Mouse (Mus musculus): Measurements from ENCODE around the gene Rnh1. TPM values are rescaled to one million over a fixed set of nuclear protein-coding genes. Genes with fewer than 3 reads are reported as not detected.

Gene Rnh1
- polyA plus RNA-seq, 1 experiment from 2014 or later, result 44.0 TPM

GRCm38 (mm10) chr7:141196619-141197282 lies 24.1 kb upstream of the Rnh1 start:
- WGBS, result 94% methylated on average over 8 of the region's 8 CpGs
- Histone ChIP-seq H3K27ac (replicated peaks) (no peak overlapping the region), H3K4me1 (peaks cover 30% of the 10 kb centered on the region), H3K9ac (replicated peaks) (no peak overlapping the region), H3K4me3 (no peak overlapping the region), H3K27me3 (no peaks in the 10 kb centered on the region), H3K4me2 (replicated peaks) (no peak overlapping the region), H3K36me3 (0 out of 2 replicates have a peak, but pooled peaks cover 4% of the 10 kb centered on the region), H3K9me3 (no peaks in the 10 kb centered on the region)
- ATAC-seq (replicated peaks), result no peak

GRCm38 (mm10) chr7:141195754-141196153 lies 23.1 kb upstream of the Rnh1 start:
- ATAC-seq (replicated peaks), result no peak
- 94% methylated on average over 2 of the region's 2 CpGs for WGBS
- peak overlapping the region; percentile 100; the same call in 1 of the 2 replicates for H3K4me2 ChIP-seq (replicated peaks)
- peaks cover 31% of the 10 kb centered on the region for H3K4me1 ChIP-seq
- H3K4me3 ChIP-seq, result no peak overlapping the region; the same call in 1 of the 2 replicates
- peaks cover 13% of the 10 kb centered on the region for H3K36me3 ChIP-seq
- H3K27ac ChIP-seq (replicated peaks), result no peak overlapping the region
- peak overlapping the region; percentile 48; the same call in 1 of the 2 replicates for H3K9ac ChIP-seq (replicated peaks)
- no peaks in the 10 kb centered on the region for H3K9me3 ChIP-seq
- no peaks in the 10 kb centered on the region for H3K27me3 ChIP-seq

DNA sequence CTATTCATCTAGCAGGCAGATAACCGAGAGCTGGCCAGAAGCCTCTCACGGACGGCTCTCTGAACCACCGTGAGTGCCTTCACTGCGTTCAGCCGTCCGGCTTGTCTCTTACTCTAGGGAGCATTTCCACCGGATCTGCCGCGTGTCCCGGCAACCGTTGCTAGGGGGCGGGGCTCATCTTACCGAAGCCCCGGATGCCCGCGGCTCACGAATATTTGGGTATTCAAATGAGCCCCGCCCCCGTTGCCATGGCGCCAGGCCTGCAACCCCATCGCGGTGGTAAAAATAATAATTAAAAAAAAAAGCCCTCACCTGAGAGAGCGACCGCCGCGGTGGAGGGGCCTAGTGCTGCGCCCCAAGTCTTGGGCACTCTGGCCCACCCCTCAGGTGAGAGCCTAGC lies 22.2 kb upstream of the Rnh1 start:
- Histone ChIP-seq H3K36me3 (peaks cover 22% of the 10 kb centered on the region), H3K27ac (replicated peaks) (peak overlapping the region; percentile 84), H3K9ac (replicated peaks) (peak overlapping the region; percentile 54), H3K9me3 (no peaks in the 10 kb centered on the region), H3K4me3 (peak overlapping the region; percentile 97), H3K4me1 (peaks cover 31% of the 10 kb centered on the region), H3K27me3 (no peaks in the 10 kb centered on the region), H3K4me2 (replicated peaks) (peak overlapping the region; percentile 100)
- peak; percentile 39 for ATAC-seq (replicated peaks)
- WGBS, result under 1% methylated on average over 28 of the region's 28 CpGs

DNA sequence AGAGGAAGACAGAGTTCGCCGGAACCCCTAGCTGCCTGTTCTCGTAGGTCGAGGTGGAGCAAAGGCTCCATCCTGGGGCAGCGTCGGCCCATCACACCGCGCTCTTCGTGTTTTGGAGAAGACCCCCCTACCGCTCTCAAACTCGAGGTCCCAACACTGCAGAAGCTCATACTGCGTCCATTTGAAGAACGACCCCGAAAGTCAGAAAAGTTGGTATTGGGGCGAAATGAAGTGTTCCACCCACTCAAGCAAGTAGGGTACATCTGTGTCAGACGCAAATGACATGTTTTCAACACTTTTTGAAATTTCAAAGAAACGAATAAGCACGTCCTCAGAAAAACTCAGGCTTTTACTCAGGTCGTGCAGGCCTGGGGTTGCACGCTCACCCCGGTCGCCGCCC lies 21.8 kb upstream of the Rnh1 start:
- H3K36me3 ChIP-seq, result peaks cover 26% of the 10 kb centered on the region
- H3K4me2 ChIP-seq (replicated peaks), result peak overlapping the region; percentile 100
- WGBS, result under 1% methylated on average over 23 of the region's 23 CpGs
- no peak for ATAC-seq (replicated peaks)
- H3K27ac ChIP-seq (replicated peaks), result peak overlapping the region; percentile 84
- H3K9ac ChIP-seq (replicated peaks), result peak overlapping the region; percentile 54
- H3K4me1 ChIP-seq, result peaks cover 31% of the 10 kb centered on the region
- no peaks in the 10 kb centered on the region for H3K27me3 ChIP-seq
- H3K9me3 ChIP-seq, result no peaks in the 10 kb centered on the region
- H3K4me3 ChIP-seq, result peak overlapping the region; percentile 97

GRCm38 (mm10) chr7:141193948-141194347 lies 21.3 kb upstream of the Rnh1 start, which contains the start of the genes Hras and Lrrc56:
Gene Hras, minus strand, starts transcription at chr7:141194005.
Gene Lrrc56, plus strand, starts transcription at chr7:141194157.
- Histone ChIP-seq H3K9ac (replicated peaks) (peak within 1 kb of the TSS; percentile 84), H3K36me3 (peaks cover 29% of the 10 kb centered on the region), H3K4me2 (replicated peaks) (peak within 1 kb of the TSS; percentile 100), H3K27ac (replicated peaks) (peak within 1 kb of the TSS; percentile 84), H3K27me3 (no peaks in the 10 kb centered on the region), H3K4me1 (peaks cover 31% of the 10 kb centered on the region), H3K9me3 (no peaks in the 10 kb centered on the region), H3K4me3 (peak within 1 kb of the TSS; percentile 97)
- peak; percentile 94 for ATAC-seq (replicated peaks)
- WGBS, result under 1% methylated on average over 26 of the region's 39 CpGs

- peak overlapping the region; percentile 97 for H3K4me2 ChIP-seq (replicated peaks)
- H3K9me3 ChIP-seq, result no peaks in the 10 kb centered on the region
- peak overlapping the region; percentile 97 for H3K4me3 ChIP-seq
- no peaks in the 10 kb centered on the region for H3K27me3 ChIP-seq
- H3K9ac ChIP-seq (replicated peaks), result peak overlapping the region; percentile 84
- peak overlapping the region; percentile 77 for H3K27ac ChIP-seq (replicated peaks)
- WGBS, result under 1% methylated on average over 40 of the region's 43 CpGs
- ATAC-seq (replicated peaks), result no peak; the same call in none of the 2 replicates
- H3K4me1 ChIP-seq, result peaks cover 31% of the 10 kb centered on the region
- H3K36me3 ChIP-seq, result peaks cover 29% of the 10 kb centered on the region
Measured at GRCm38 (mm10) chr7:141193348-141193856, 20.7 kb upstream of the Rnh1 start.

DNA sequence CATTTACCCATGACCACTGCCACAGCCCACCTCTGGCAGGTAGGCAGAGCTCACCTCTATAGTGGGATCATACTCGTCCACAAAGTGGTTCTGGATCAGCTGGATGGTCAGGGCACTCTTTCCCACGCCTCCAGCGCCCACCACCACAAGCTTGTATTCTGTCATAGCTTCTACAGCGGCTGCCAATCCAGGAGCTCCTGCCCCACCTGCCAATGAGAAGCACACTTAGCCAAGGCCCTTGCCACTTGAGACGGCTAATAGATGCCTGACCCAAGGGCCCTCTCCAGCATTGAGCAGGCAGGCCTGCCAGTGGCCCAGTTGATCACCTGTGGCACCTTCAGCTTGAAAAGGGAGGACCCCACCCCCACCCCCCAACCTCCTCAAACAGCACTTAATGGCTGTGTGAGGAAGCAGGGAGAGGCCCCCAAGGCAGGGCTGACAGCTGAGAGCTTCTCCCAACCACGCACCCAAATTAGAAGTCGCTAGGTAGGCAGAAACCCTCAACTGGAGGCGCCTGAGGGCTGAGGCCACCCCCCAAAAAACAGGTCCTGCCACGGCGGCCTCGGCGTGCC lies 20.2 kb upstream of the Rnh1 start:
- Histone ChIP-seq H3K9ac (replicated peaks) (peak overlapping the region; percentile 84), H3K9me3 (no peaks in the 10 kb centered on the region), H3K27ac (replicated peaks) (peak overlapping the region; percentile 77), H3K4me2 (replicated peaks) (peak overlapping the region; percentile 97), H3K4me1 (peaks cover 31% of the 10 kb centered on the region), H3K4me3 (peak overlapping the region; percentile 97), H3K36me3 (peaks cover 29% of the 10 kb centered on the region), H3K27me3 (no peaks in the 10 kb centered on the region)
- 24% methylated on average over 12 of the region's 12 CpGs for WGBS
- ATAC-seq (replicated peaks), result no peak; the same call in 1 of the 2 replicates

DNA sequence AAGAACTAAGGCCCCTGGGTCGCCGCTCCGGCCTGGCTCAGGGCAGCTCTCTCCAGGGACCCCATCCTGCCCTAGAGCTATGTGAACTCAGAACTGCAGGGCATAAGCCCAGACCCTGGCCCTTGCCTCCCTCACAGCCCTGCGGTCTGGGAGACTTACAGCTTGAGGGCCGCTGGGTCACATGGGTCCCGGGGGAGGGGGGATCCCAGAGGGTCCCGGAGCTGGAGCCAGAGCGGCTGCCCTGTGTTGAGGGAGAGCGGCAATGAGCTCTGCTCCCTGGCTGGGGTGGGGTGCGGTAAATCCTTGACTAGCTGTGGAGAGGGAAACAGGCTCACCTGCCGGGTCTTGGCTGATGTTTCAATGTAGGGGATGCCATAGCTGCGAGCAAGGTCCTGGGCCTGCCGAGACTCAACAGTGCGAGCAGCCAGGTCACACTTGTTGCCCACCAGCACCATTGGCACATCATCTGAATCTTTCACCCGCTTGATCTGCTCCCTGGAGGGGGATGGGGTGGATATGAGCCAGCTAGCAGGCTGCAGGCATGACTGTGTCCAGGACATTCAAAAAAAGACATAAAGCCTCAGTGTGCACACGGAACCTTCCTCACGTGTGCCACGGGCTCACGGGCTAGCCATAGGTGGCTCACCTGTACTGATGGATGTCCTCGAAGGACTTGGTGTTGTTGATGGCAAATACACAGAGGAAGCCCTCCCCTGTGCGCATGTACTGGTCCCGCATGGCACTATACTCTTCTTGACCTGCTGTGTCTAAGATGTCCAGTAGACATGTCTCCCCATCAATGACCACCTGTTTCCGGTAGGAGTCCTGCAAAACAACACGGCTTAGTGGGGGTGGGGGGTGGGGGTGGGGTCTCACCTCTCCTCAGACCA lies 19.4 kb upstream of the Rnh1 start:
- 0 out of 2 replicates have a peak overlapping the region, but pooled peaks have one; percentile 97 for H3K4me3 ChIP-seq
- no peak overlapping the region for H3K27ac ChIP-seq (replicated peaks)
- H3K4me1 ChIP-seq, result peaks cover 31% of the 10 kb centered on the region
- 90% methylated on average over 24 of the region's 24 CpGs for WGBS
- H3K27me3 ChIP-seq, result no peaks in the 10 kb centered on the region
- no peaks in the 10 kb centered on the region for H3K9me3 ChIP-seq
- no peak for ATAC-seq (replicated peaks)
- H3K36me3 ChIP-seq, result peaks cover 29% of the 10 kb centered on the region
- H3K4me2 ChIP-seq (replicated peaks), result peak overlapping the region; percentile 97
- 0 out of 2 replicates have a peak overlapping the region, but pooled peaks have one; percentile 84 for H3K9ac ChIP-seq (replicated peaks)

GRCm38 (mm10) chr7:141191036-141191435 lies 18.4 kb upstream of the Rnh1 start:
- H3K27ac ChIP-seq (replicated peaks), result no peak overlapping the region
- WGBS, result 93% methylated on average over 14 of the region's 14 CpGs
- H3K4me2 ChIP-seq (replicated peaks), result no peak overlapping the region
- H3K4me1 ChIP-seq, result peaks cover 31% of the 10 kb centered on the region
- no peaks in the 10 kb centered on the region for H3K9me3 ChIP-seq
- H3K4me3 ChIP-seq, result no peak overlapping the region
- ATAC-seq (replicated peaks), result no peak
- peaks cover 29% of the 10 kb centered on the region for H3K36me3 ChIP-seq
- no peaks in the 10 kb centered on the region for H3K27me3 ChIP-seq
- H3K9ac ChIP-seq (replicated peaks), result no peak overlapping the region

DNA sequence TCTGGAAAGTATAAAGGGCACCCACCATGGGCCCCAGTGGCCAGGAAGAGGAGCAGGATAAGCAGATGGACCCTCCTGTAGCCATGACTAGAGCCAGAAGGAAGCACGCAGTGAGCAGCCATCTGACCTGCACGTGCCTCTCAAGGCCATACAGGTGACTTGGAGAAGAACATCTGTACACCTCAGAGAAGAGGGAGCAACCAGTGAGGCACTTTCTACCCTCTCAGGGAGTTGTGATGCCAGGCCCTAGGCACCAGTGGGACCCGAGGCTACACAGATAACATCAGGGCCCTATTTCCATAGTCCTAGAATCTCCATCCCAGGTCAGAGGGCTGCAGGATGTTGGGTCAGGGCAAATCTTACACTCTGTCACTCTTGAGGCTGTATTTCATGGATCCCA lies 17.6 kb upstream of the Rnh1 start:
- H3K9me3 ChIP-seq, result no peaks in the 10 kb centered on the region
- no peak overlapping the region for H3K4me2 ChIP-seq (replicated peaks)
- no peak for ATAC-seq (replicated peaks)
- H3K27ac ChIP-seq (replicated peaks), result no peak overlapping the region
- no peaks in the 10 kb centered on the region for H3K27me3 ChIP-seq
- H3K9ac ChIP-seq (replicated peaks), result no peak overlapping the region
- H3K4me1 ChIP-seq, result peaks cover 26% of the 10 kb centered on the region
- no peak overlapping the region for H3K4me3 ChIP-seq
- 94% methylated on average over 3 of the region's 3 CpGs for WGBS
- H3K36me3 ChIP-seq, result peaks cover 29% of the 10 kb centered on the region

DNA sequence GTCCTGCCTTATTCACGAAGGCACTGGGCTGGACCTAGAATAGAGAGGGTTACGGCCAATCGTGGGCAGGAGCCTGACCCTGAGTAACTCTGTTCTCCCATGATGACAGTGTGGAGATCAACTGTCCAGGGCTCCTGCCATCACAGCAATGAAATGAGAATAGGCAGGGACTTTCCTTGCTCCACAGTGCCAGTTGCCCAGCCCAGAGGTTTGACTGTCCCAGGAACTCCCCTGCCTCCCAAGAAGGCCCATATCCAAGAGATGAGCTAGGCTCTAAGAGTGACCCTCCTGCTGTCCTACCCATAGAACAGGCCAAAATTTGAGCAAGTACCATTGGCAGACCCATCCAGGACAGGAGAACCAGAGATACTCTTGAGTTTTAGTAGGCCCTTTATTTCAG lies 16.1 kb upstream of the Rnh1 start:
- Histone ChIP-seq H3K4me3 (no peak overlapping the region), H3K4me1 (peaks cover 16% of the 10 kb centered on the region), H3K9me3 (no peaks in the 10 kb centered on the region), H3K36me3 (peaks cover 29% of the 10 kb centered on the region), H3K9ac (replicated peaks) (no peak overlapping the region), H3K27ac (replicated peaks) (no peak overlapping the region), H3K4me2 (replicated peaks) (no peak overlapping the region), H3K27me3 (no peaks in the 10 kb centered on the region)
- 91% methylated on average over 3 of the region's 3 CpGs for WGBS
- no peak for ATAC-seq (replicated peaks)
